Comparison of ENCODE assay signal across 8 mouse cellular contexts in genomic region chr5:122989551-122990330, GRCm38 (mm10). TPM values are rescaled to one million over a fixed set of nuclear protein-coding genes. Genes with fewer than 3 reads are reported as not detected.
DNase-seq lines count a peak whose midpoint lies in the region; ATAC-seq and TF ChIP-seq lines count a peak whose summit lies in the region.

Gene Kdm2b, minus strand, starts transcription at chr5:122989823.

- WGBS in limb, embryonic 11.5 days, result 1% methylated on average over 15 of the region's 15 CpGs
- 2% methylated on average over 15 of the region's 15 CpGs for WGBS in midbrain, embryonic 16.5 days

- H3K36me3 ChIP-seq in limb, embryonic 11.5 days (ENCODE audit: control insufficient read depth, insufficient read depth, low read length), result no peaks in the 10 kb centered on the region
- no peaks in the 10 kb centered on the region for H3K36me3 ChIP-seq in midbrain, embryonic 16.5 days (ENCODE audit: control insufficient read depth, insufficient read depth, low read length)

- TF ChIP-seq CTCF in layer of hippocampus, adult 2 months (conservative IDR thresholded peaks at IDR 0.05), result no peak

- ATAC-seq in limb, embryonic 11.5 days (ENCODE audit: insufficient number of reproducible peaks, low FRiP score, low TSS enrichment, low read depth), result peak; percentile 16; the same call in 1 of the 2 replicates
- peak; percentile 36; the same call in 1 of the 2 replicates for ATAC-seq in midbrain, embryonic 16.5 days

- H3K4me3 ChIP-seq in layer of hippocampus, adult 2 months, result peak within 1 kb of the TSS; percentile 82
- H3K4me3 ChIP-seq in limb, embryonic 11.5 days (ENCODE audit: low read depth, low read length), result peak within 1 kb of the TSS; percentile 69
- peak within 1 kb of the TSS; percentile 74 for H3K4me3 ChIP-seq in midbrain, embryonic 16.5 days (ENCODE audit: low read depth, low read length)

- peak within 1 kb of the TSS; percentile 96 for H3K4me2 ChIP-seq in limb, embryonic 11.5 days (ENCODE audit: low read depth, severe bottlenecking)
- H3K4me2 ChIP-seq in midbrain, embryonic 16.5 days (ENCODE audit: low read length), result peak within 1 kb of the TSS; percentile 90

- H3K4me1 ChIP-seq in limb, embryonic 11.5 days (ENCODE audit: control insufficient read depth, insufficient read depth, low read length), result peaks cover 40% of the 10 kb centered on the region
- H3K4me1 ChIP-seq in midbrain, embryonic 16.5 days (ENCODE audit: control insufficient read depth, insufficient read depth, low read length), result peaks cover 43% of the 10 kb centered on the region

- H3K9ac ChIP-seq in limb, embryonic 11.5 days (ENCODE audit: low read length), result peak within 1 kb of the TSS; percentile 82
- H3K9ac ChIP-seq in midbrain, embryonic 16.5 days (ENCODE audit: low read depth, low read length), result peak within 1 kb of the TSS; percentile 80

- no peaks in the 10 kb centered on the region for H3K27me3 ChIP-seq in limb, embryonic 11.5 days (ENCODE audit: control insufficient read depth, insufficient read depth, low read length)
- H3K27me3 ChIP-seq in midbrain, embryonic 16.5 days (ENCODE audit: control insufficient read depth, insufficient read depth, low read depth, low read length), result no peaks in the 10 kb centered on the region

- DNase-seq in layer of hippocampus, adult 2 months (ENCODE audit: low spot score in 2 of 2), result no peak
- no peak for DNase-seq in layer of hippocampus, adult 11-12 months (ENCODE audit: low spot score)
- no peak for DNase-seq in adrenal gland, postnatal 4 days (ENCODE audit: low spot score in 2 of 2)
- DNase-seq in gastrocnemius, postnatal 10 days, result no peak
- DNase-seq in induced T-regulatory cell, adult 2 months (ENCODE audit: low read depth), result peak; percentile 81
- DNase-seq in limb, embryonic 11.5 days (ENCODE audit: low spot score), result peak; percentile 64
- no peak for DNase-seq in right cerebral cortex, postnatal 36 days (ENCODE audit: low spot score in 2 of 2)

- peak within 1 kb of the TSS; percentile 94 for H3K27ac ChIP-seq in layer of hippocampus, adult 2 months
- H3K27ac ChIP-seq in limb, embryonic 11.5 days (replicated peaks; ENCODE audit: low read depth, low read length), result peak within 1 kb of the TSS; percentile 90
- peak within 1 kb of the TSS; percentile 81 for H3K27ac ChIP-seq in midbrain, embryonic 16.5 days (ENCODE audit: low read length)

- no peaks in the 10 kb centered on the region for H3K9me3 ChIP-seq in limb, embryonic 11.5 days (ENCODE audit: control insufficient read depth, low read length)
- H3K9me3 ChIP-seq in midbrain, embryonic 16.5 days (replicated peaks; ENCODE audit: control insufficient read depth, low read length, poor library complexity, severe bottlenecking), result no peaks in the 10 kb centered on the region

RNA-seq across cellular contexts. Expression of gene Kdm2b, which starts in this region (rescaled TPM):
- 10 to 100 TPM; 35.0 to 36.7 TPM for total RNA-seq in layer of hippocampus, adult 2 months (2021)
- total RNA-seq in adrenal gland, postnatal 4 days (2021), result 10 to 100 TPM; 32.9 to 33.7 TPM
- 10 to 100 TPM; 18.4 to 23.8 TPM for total RNA-seq in gastrocnemius, postnatal 10 days (2021)
- polyA plus RNA-seq in limb, embryonic 11.5 days (2014; fragmentation: Nextera tagmentation; extraction: Ambion mirVana), result 67.2 and 79.4 TPM in 2 replicates
- 117 and 123 TPM in 2 replicates for polyA plus RNA-seq in midbrain, embryonic 16.5 days (2015; fragmentation: Nextera tagmentation; extraction: Ambion mirVana)

Comparison
In these comparisons a context has a peak if more than half of its experiments do, and no peak if none do; other contexts are left out.
1. DNase-seq: peak in induced T-regulatory cell, adult 2 months (single experiment) and limb, embryonic 11.5 days (single experiment); none in layer of hippocampus, adult 2 months (0 of 2), layer of hippocampus, adult 11-12 months (single experiment), adrenal gland, postnatal 4 days (0 of 2), gastrocnemius, postnatal 10 days (single experiment) and right cerebral cortex, postnatal 36 days (0 of 2).
2. Peak in every context shown above with its lines, with median percentiles within 50 percentile points of each other: H3K27ac ChIP-seq and H3K4me3 ChIP-seq.